Mouse (Mus musculus) brain, adult 2 months (tissue): ENCODE data around the gene Abcc9.

Experiments
- DNase-seq: peaks from one replicate; pipeline ENCODE4 v3.0.0; 2011; ENCODE audit warnings: low read depth, low spot score

The Abcc9 gene

GRCm38 (mm10) chr6:142616659-142617058 is 85.5 kb downstream of the Abcc9 start:
- DNase-seq: peak; percentile 1

GRCm38 (mm10) chr6:142614324-142614723 is 87.8 kb downstream of the Abcc9 start:
- peak; percentile 50 for DNase-seq

GRCm38 (mm10) chr6:142612366-142612765 is 89.7 kb downstream of the Abcc9 start:
- no peak for DNase-seq

- no peak for DNase-seq
Observed at GRCm38 (mm10) chr6:142609401-142610373, 92.4 kb downstream of the Abcc9 start.

- no peak for DNase-seq
Observed at GRCm38 (mm10) chr6:142607080-142607479, 95.0 kb downstream of the Abcc9 start.

GRCm38 (mm10) chr6:142602772-142603171 is 99.3 kb downstream of the Abcc9 start:
- no peak for DNase-seq

- DNase-seq: no peak
Observed at GRCm38 (mm10) chr6:142578831-142579230, 123.3 kb downstream of the Abcc9 start.

GRCm38 (mm10) chr6:142577801-142578200 is 124.3 kb downstream of the Abcc9 start:
- no peak for DNase-seq

- no peak for DNase-seq
Observed at GRCm38 (mm10) chr6:142572876-142573275, 129.2 kb downstream of the Abcc9 start.

- no peak for DNase-seq
Observed at GRCm38 (mm10) chr6:142571629-142572360, 130.3 kb downstream of the Abcc9 start.

- DNase-seq: peak; percentile 11
Observed at GRCm38 (mm10) chr6:142571055-142571618, 131.0 kb downstream of the Abcc9 start, which contains the start of gene Kcnj8. Gene Kcnj8, minus strand, starts transcription at chr6:142571614.

GRCm38 (mm10) chr6:142570046-142570770 is 131.9 kb downstream of the Abcc9 start:
- DNase-seq: peak; percentile 12

GRCm38 (mm10) chr6:142568713-142569357 is 133.3 kb downstream of the Abcc9 start:
- DNase-seq: no peak

GRCm38 (mm10) chr6:142567452-142567851 is 134.7 kb downstream of the Abcc9 start:
- DNase-seq: no peak

- DNase-seq: no peak
Observed at GRCm38 (mm10) chr6:142564746-142565145, 137.4 kb downstream of the Abcc9 start.

- DNase-seq: no peak
Observed at GRCm38 (mm10) chr6:142561151-142561550, 141.0 kb downstream of the Abcc9 start.

GRCm38 (mm10) chr6:142558772-142559679 is 143.1 kb downstream of the Abcc9 start:
- DNase-seq: no peak

GRCm38 (mm10) chr6:142558076-142558475 is 144.0 kb downstream of the Abcc9 start:
- peak; percentile 24 for DNase-seq

- no peak for DNase-seq
Observed at GRCm38 (mm10) chr6:142555988-142556387, 146.1 kb downstream of the Abcc9 start.

GRCm38 (mm10) chr6:142551482-142551881 is 150.6 kb downstream of the Abcc9 start:
- no peak for DNase-seq
